Mouse (Mus musculus): ENCODE results near the gene Tnfsf12.

The Tnfsf12 gene

GRCm38 (mm10) chr11:69680136-69680855 lies 15.4 kb downstream of the Tnfsf12 start:
- no peak for DNase-seq (ENCODE audit: low spot score)

GRCm38 (mm10) chr11:69679144-69679543 lies 16.5 kb downstream of the Tnfsf12 start:
- no peak for DNase-seq (ENCODE audit: low spot score)

GRCm38 (mm10) chr11:69672211-69672706 lies 23.4 kb downstream of the Tnfsf12 start, which contains the start of gene Eif4a1:
TSS of gene Eif4a1 (minus strand) at chr11:69672423.
- DNase-seq (ENCODE audit: low spot score), result peak; percentile 100

- DNase-seq (ENCODE audit: low spot score), result no peak
Observed at GRCm38 (mm10) chr11:69671726-69672124, 23.9 kb downstream of the Tnfsf12 start.

- DNase-seq (ENCODE audit: low spot score), result peak; percentile 95
Observed at GRCm38 (mm10) chr11:69670786-69671725, 24.6 kb downstream of the Tnfsf12 start.

- no peak for DNase-seq (ENCODE audit: low spot score)
Observed at GRCm38 (mm10) chr11:69666665-69667005, 29.0 kb downstream of the Tnfsf12 start.

- no peak for DNase-seq (ENCODE audit: low spot score)
Observed at GRCm38 (mm10) chr11:69665961-69666664, 29.5 kb downstream of the Tnfsf12 start, which contains the start of gene Cd68. TSS of gene Cd68 (minus strand) at chr11:69666153.

GRCm38 (mm10) chr11:69665457-69665960 lies 30.1 kb downstream of the Tnfsf12 start:
- DNase-seq (ENCODE audit: low spot score), result no peak

GRCm38 (mm10) chr11:69664841-69665240 lies 30.8 kb downstream of the Tnfsf12 start:
- no peak for DNase-seq (ENCODE audit: low spot score)

- no peak for DNase-seq (ENCODE audit: low spot score)
Observed at GRCm38 (mm10) chr11:69663795-69664194, 31.9 kb downstream of the Tnfsf12 start.

GRCm38 (mm10) chr11:69662967-69663671 lies 32.5 kb downstream of the Tnfsf12 start:
- no peak for DNase-seq (ENCODE audit: low spot score)

- peak; percentile 95 for DNase-seq (ENCODE audit: low spot score)
Observed at GRCm38 (mm10) chr11:69662213-69662966, 33.3 kb downstream of the Tnfsf12 start, which contains the start of gene Mpdu1. TSS of gene Mpdu1 (minus strand) at chr11:69662642.

GRCm38 (mm10) chr11:69661221-69661881 lies 34.3 kb downstream of the Tnfsf12 start:
- DNase-seq (ENCODE audit: low spot score), result no peak

- DNase-seq (ENCODE audit: low spot score), result no peak
Observed at GRCm38 (mm10) chr11:69657462-69657881, 38.2 kb downstream of the Tnfsf12 start.

- peak; percentile 89 for DNase-seq (ENCODE audit: low spot score)
Observed at GRCm38 (mm10) chr11:69656617-69657461, 38.8 kb downstream of the Tnfsf12 start.

- no peak for DNase-seq (ENCODE audit: low spot score)
Observed at GRCm38 (mm10) chr11:69656065-69656455, 39.6 kb downstream of the Tnfsf12 start.

- DNase-seq (ENCODE audit: low spot score), result peak; percentile 89
Observed at GRCm38 (mm10) chr11:69655264-69656064, 40.2 kb downstream of the Tnfsf12 start, which contains the start of gene Sox15. TSS of gene Sox15 (plus strand) at chr11:69655314.

GRCm38 (mm10) chr11:69654760-69655159 lies 40.9 kb downstream of the Tnfsf12 start:
- DNase-seq (ENCODE audit: low spot score), result no peak

Data from retina, embryonic 14.5 days (tissue).